Mouse (Mus musculus): ENCODE data around the gene Ift46. TPM values are rescaled to one million over a fixed set of nuclear protein-coding genes. Genes with fewer than 3 reads are reported as not detected.
A peak's percentile ranks its signal among the peaks of the same experiment; 100 is the strongest.
"Not testable (repeated sequence)": the region's sequence is repeated elsewhere in the genome, so short reads cannot be mapped to it uniquely, and the experiment has no call there.

Gene Ift46
- total RNA-seq, 1 experiment from 2014 or later, result 97.0 TPM

DNA sequence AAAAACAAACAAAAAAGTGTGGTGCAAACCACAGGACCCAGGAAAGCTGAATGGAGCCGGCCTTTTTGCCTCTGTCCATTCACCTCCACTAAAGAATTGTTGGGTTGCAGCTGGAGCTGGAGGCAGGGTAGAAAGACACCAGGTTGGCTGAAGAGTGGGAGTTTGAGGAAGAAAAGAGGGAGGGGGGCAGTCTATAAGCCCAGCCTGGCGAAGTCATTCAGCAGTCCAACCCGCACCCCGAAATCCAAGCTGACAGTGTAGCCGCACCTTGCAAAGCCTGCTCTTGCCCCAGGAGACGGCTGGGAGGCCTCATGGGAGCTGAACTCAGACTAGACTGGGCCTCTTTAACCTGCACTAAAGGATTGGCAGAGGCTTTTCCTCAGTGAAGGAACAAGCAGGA is 31.8 kb upstream of the Ift46 start:
- DNase-seq, result no peak

DNA sequence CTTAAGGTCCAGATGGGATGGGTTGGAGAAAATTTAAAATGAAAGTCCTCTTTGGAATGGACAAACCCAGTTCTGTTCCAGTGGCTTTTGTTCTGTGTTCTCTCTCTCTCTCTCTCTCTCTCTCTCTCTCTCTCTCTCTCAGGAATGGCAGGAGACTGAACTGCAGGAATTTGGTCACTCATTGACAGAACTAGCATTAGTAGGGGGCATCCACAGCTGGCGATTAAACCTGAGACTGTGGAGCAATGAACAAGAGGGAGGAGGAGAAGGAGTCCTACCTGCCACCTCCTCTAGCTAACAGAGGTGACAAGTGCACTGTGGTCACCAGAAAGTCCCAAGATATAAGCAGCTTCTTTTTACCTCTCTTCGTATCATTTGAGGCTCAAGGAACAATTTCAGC is 31.4 kb upstream of the Ift46 start:
- DNase-seq, result no peak

DNA sequence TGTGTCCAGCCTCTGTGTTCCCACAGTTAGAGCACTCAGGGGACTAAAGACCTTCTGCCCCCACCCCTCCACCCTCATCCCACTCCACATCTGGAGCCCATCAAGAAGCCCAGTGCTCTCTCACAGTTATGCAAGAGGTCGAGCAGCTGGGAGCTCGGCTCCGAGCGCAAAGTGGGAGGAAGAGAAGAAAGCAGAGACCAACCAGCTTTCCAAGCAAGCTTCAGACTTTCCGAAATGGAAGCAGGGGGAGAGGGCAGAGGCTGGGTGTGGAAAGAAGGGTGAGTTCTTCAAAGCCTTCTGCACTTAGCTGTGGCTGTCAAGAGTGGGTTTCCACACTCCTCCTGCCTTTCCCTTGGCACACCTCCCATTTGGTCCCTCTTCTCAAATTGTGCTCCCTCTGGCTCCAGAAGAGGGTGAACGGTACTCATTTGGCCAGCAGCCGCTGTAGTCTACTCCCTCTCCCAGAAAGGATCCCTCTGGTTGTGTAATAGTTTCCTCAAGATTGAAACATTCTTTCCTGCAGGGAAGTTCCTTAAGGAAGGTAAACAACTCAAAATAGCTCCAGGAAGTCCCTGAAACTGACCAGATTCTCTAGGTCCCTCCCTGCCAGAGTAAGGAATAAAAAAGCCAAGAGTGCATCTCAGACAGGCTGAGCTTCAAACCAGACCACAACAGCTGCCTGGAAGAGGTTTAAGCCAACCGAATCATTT is 30.3 kb upstream of the Ift46 start:
- no peak for DNase-seq

DNA sequence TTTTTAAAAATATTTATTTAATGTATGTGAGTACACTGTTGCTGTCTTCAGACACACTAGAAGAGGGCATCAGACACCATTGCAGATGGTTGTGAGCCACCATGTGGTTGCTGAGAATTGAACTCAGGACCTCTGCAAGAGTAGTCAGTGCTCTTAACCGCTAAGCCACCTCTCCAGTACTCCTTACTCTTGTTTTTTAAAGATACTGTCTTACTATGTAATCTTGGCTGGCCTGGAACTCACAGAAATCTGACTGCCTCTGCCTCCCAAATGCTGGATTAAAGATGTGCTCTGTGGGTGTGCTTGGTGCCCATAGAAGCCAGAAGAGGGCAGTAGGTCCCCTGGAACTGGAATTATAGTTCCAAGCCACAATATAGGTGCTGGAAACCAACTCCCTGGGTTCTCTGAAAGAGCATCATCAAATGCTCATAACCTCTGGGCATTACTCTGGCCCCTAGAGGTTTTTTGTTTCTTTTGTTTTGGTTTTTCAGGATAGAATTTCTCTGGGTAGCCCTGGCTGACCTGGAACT is 27.0 kb upstream of the Ift46 start:
- no peak for DNase-seq

DNA sequence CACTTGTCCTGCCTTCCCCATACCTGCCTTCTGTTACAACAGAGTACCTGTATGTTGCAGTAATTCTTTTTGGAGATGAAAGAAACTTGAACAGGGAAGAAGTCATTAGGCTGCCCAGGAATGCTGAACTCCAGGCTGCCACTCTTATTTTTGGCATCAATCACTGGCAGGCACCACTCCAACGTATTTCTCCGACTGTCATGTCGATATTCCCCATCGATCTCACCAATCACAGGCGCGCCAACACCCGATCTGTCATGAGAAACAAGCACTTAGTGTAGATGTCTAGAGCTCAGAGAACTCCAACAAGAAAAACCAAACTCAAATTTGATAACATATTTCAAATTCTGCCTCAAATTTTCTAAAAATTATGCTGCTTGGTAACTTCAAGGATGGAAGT is 22.3 kb upstream of the Ift46 start:
- no peak for DNase-seq

DNA sequence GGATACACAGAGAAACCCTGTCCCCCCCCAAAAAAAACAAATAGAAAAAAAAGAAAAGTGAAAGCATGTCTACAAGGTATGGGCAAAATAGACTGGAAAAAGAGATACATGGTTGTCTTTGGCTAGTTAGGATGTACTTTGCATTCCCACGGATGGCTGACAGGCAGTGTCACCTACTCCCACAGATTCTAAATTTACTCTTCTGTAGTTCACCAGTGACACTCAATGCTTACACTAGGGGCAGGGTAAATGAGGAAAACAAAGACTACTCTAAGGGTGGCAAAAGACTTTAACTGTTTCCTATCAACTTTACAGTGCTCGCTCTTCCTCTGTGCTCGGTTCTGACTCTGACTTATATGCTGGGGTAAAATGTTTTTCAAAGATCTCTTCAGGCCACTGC is 21.0 kb upstream of the Ift46 start:
- no peak for DNase-seq

DNA sequence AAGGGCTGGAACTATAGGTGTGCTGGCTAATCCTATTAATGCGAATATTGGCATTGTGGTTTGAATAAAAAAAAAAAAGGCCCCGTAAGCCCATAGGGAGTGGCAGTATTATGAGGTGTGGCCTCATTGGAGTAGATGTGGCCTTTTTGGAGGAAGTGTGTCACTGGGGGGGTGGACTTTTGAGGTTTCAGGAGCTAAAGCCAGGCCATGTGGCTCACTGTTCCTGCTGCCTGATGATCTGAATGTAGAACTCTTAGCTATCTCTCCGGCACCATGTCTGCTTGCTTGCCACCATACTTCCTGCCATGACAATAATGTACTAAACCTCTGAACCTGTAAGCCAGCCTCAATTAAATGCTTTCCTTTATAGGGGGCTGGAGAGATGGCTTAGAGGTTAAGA is 20.4 kb upstream of the Ift46 start:
- DNase-seq, result no peak

DNA sequence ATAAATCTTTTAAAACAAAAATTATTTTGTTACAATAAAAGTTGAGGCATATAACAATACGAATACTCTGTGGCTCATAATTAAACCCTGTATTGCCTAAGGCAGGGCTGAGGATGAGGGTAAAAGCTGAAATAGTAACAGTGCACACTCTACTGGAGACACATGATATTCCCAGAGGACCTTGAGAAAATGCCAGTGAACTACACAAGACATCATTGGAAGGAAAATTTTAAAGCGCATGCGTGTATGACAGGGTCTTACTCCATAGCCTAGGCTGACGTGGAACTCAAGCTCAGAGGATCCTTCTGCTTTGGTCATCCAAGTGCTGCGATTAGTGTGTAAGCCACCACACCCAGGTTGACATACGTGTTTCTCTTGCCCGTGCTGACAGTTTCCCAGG is 19.2 kb upstream of the Ift46 start:
- DNase-seq, result no peak

DNA sequence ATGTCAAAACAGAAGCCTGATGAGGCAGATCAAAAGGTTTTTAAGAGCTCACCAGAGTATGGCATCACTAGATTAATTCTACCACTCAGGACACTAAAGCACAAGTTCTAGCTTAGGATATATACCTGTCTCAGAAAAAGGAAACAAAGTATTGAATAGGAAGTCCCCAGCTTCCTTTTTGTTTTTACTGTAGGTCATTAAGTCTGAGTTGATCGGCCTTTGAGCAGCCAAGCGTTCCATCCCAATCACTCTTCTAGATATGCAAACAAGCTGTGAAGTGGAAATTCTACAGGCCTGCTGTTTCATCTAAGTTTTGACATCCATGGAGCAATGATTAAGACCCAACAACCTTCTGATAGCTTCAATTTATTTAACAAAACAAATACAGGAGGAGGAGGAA is 6.8 kb upstream of the Ift46 start:
- DNase-seq, result no peak

DNA sequence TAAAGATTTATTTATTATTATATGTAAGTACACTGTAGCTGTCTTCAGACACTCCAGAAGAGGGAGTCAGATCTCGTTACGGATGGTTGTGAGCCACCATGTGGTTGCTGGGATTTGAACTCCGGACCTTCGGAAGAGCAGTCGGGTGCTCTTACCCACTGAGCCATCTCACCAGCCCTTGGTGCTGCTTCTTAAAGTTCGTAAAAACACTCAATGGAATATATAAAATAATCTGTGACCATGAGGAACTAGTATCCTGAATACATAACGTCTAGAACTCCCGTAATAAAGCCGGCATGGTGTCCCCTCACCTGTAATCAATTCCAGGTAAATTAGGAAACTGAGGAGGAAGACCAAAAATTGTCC is 304 bp downstream of the Ift46 start:
- DNase-seq, result not testable (repeated sequence)

DNA sequence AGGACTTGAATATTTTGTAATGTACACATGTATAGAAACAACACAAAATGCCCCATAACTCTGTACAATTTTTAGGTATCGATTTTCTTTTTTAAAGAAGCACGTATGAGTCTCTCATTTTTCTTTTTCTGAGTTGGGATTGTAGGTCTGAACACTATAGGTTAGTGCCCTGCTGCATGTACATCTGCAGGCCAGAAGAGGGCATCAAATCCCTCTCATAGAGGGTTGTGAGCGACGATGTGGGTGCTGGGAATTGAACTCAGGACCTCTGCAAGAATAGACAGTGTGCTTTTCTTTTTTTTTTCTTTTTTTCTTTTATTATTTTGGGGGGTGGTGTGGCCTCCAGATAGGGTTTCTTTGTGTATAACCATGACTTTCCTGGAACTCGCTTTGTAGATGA is 3.7 kb downstream of the Ift46 start:
- no peak for DNase-seq

DNA sequence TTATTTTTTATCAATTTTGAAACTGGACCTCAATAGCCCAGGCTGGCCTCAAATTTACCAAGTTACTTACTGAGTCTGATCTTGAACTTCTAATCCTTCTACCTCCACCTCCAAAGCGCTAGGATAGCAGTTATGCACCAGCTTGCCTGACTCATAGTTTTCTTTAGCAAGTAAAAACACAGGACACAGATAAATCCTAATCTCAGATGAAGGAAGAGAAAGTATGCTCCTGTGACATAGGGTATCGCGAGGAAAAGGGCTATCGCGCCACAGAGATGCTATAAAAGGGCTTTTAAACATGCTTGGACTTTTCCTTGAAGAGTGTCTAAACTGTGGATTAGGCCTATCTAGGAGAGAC is 4.7 kb downstream of the Ift46 start:
- no peak for DNase-seq

DNA sequence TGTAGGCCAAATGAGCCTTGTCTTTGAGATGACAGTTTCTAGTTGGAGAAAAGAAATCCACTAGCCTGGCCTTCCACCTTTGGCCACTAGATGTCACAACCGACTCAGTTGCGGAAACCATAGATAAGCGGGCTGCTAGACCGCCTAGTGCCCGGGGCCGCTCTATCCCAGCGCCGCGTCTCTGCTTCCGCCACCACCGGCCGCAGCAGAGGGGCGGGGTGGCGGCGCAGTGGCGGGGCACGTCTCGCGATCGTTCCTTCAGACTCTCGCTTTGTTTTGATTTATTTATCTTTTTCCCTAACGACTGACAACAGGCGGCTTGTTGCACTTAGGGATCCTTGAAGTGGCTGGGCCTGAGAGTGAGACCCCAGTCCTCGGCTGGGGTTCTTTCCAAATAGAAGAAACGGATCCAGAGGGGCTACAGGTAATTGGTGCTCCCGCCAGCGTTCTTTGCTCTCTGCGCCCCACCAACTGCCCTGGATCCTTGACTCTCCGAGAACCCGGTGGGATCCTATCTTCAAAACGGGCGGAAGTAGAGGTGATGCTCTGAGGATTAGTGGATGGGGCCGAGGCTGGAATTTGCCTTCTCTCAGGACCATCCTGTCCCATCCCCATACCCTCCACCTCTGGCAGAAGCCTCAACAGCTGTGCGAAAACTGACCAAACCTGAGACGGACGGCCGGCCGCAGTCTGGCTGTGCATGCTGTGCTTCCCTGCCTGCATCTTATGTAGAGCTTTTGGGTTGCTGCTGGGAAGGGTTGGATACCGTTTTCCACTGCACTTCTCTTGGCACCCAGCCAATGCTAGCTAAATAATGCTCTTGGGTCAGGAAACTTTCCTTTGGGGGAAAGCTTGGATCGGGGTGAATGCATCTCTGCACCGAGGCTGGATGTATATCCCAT is 5.3 kb downstream of the Ift46 start:
- peak; percentile 90 for DNase-seq

DNA sequence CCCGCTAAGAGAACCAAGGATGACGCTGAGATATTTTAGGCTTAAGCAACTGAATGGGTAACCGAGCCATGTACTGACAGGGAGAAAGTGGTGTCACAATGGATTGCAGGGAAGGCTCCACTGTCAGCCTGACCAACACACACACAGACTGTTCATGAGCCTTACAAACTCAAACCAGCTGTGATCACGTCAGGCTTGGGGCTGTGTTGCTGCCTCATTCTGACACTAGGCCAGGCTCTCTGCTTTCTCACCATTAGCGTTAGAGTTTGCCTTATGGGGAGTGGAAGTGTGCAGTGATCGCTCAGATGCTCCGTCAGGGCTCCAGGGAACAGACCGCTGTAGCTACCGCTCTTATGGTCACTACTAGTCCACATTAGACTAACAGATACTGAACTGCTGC is 25.1 kb downstream of the Ift46 start:
- no peak for DNase-seq

DNA sequence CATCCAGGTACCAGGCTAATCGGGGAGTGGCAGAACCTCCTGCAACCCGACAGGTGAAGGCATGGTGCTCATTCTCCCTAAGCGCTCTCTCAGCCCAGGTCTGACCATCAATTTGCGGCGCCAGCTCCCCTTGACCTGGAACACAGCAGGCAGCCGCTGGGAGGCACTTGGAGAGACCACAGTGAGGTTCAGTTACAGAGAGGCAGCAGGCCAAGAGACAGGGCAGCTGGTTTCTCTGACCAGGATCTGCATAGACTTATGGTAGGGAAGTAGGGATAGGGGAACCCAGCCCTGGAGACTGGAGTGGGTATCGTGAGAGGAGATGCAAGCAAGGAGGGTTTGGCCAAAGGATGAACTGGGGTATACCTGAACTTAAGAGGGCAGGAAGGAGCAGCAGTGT is 30.6 kb downstream of the Ift46 start:
- DNase-seq, result no peak

DNA sequence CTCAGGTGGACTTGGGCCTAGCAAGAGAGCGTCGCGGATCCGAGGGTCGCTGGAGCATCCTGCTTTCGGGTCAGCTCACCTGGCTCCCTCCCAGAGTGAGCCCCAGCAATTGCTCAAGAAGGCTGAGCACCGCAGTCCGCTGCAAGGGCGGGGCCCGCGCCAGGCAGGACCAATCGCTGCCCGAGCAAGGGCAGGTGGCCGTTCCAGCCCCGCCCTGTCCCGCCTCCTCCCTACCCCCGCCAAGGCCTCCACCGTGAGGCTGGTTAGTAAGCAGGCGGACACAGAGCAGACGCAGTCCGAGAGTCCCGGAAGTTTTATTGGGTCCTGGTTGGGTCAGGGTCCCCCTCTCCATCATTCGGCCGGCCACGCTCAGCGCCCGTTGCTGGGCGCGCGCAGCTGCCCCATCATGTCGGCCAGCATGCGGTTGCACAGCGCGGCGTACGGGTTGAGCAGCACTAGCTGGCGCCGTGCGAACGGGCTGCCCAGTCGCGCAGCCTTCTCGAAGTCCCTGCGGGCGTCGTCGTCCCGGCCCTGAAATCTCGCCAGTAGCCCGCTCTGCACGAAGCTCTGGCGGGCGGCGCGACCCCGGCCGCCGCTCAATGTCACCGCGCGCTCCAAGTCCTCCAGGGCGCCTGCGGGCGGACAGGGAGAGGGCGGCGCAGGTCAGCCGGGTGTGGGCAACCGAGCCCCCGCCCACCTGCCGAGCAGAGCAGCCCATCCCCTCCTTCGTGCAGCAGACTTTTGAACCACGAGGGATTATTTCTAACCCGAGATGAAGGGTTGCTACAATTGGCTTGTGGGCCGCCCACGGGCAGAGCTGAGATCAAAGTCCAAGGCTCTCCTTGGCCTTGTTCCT is 31.6 kb downstream of the Ift46 start, which contains the start of gene Tmem25:
TSS of gene Tmem25 (minus strand) at position 206 of the 856 bp plus-strand sequence.
- DNase-seq, result peak; percentile 93

DNA sequence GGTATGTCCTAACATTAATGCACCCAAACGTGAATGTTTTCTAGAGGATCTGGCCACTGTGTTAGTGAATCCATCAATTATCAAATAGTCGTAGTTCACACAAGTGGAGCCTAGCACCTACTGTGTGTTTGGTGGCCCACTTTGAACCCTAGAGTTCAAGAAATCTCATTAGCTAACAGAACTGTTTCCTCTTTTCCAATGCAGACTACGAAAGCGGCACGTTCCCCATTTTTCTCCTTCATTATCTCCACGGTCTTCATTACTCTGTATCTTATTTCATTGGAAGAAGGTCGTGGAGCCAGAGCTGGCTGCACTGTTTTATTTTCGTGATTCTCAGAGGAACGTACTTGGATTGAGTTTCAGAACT is 32.2 kb downstream of the Ift46 start:
- no peak for DNase-seq

DNA sequence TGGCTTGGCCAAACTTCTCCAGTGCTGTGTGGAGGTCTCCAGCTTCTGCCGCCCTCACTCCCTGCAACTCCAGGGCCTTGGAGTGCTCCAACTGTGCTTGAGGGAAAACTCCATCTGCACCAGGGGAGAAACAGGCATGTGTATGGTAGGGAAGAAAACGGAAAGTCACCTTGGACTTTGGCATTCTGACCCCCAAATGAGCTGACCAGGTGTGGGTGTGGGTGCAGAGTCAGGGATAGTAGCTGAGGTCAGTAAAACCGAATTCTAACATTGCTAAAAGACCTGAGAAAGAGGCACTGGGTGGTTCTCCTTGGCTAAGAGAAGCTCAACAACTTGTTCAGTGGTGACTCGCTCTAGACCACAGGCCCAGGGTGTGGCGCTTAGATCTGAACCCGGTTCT is 34.0 kb downstream of the Ift46 start:
- DNase-seq, result no peak

DNA sequence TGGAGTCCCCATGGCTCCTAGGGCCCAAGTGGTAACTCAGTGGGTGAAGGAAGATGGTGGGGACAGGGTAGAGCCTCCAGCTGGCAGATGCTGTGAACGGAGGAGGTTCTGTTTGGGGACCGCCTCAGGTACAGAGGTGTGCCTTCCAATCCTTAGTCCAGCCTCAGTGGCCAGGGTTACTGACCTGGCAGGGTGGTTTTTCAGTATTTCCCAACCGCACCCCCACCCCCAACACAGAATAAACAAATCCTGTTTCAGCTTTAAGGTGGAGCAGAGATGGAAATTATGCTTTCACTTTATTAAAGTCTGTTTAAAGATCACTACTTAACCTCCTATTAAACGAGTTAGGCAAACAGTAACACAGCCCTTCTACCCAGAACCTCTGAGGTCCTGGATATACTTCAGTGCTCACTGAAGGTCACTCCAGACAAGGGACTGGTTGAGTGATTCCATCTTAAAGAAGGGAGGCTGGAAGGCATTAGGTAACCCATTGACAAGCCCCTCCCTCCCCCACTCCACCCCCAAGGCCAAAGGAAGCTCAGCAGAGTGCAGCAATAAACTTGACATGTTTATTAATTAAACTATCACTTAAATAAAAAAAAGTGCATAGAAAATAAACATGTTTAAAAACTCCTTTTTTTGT is 35.2 kb downstream of the Ift46 start, which contains the start of gene Ttc36:
TSS of gene Ttc36 (minus strand) at position 265 of the 643 bp plus-strand sequence.
- no peak for DNase-seq

DNA sequence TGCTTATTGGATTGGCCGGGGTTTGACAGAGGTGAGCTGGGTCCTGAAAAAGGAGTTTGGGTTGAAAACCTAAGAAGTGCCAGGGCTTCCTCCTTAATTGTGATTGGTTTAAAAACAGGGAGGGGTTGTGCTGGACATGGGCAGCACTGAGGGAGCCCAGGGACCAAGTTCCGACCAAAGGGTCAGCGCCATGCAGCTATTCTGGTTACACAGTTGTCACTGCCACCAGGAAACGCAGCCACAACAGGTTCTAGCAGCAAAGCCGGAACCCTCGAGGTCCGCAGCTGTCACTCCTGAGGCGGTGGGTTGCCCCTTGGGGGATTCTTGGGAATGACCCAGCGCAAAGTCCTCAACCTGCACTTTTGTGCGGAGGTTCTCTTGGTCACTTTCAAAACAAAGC is 37.0 kb downstream of the Ift46 start:
- DNase-seq, result no peak

DNA sequence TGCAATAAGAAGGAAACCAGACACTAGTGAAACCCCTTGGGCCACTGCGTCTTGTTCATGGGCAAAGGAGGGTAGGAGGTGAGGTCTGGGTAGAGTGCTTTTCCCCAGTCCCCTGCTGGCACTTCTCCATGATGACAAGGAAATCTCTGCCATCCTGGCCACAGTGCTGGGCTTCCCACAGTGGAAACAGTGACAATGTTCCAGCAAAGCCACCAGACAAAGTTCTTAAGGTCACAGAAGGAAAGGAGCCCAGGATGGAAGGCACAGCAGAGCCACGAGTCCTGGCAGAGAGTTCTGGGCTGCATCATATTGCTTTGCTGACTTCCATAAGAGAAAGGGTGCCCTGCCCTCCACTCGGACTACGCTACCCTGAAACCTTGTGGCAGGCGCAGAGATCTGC is 37.8 kb downstream of the Ift46 start:
- no peak for DNase-seq

DNA sequence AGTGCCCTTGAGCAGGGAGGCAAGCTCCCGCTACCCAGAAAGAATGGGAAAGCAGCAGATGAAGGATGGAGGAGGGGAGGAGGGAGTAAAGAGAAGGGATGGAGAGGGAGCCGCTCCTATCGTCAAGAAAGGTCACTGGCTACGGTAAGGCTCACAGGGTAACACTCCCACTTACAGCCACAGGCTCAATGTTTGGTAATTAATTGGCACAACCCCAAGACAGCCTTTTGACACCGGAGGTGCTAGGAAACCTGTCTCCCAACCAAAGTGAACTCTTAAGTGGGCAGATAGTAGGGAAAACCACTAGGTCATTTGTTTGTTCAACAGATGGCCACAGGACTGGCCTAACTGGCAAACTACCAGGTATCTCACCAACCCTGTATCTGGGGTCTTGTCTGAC is 39.4 kb downstream of the Ift46 start:
- no peak for DNase-seq

Measured in adrenal gland, postnatal 25 days (tissue).